Mouse (Mus musculus) small intestine, adult 2 months (tissue): ENCODE measurements around the gene Cdh24.

ENCODE experiments used
- CTCF ChIP-seq: fragments of 200-500 bp; IDR thresholded peaks from 2 replicates; pipeline ENCODE4 v1.5.1; 2012; ENCODE audit warnings: low read depth, mild to moderate bottlenecking, control low read depth, inconsistent platforms, low read length, moderate library complexity, mixed read lengths; ENCODE audit not compliant: insufficient replicate concordance, insufficient read length; ENCODE audit errors: extremely low read depth
- POLR2A ChIP-seq: fragments of 200-500 bp; IDR thresholded peaks from 2 replicates; pipeline ENCODE4 v1.6.1; 2012; ENCODE audit warnings: low read depth, mild to moderate bottlenecking, control low read depth, inconsistent platforms, low read length, moderate library complexity

DNA sequence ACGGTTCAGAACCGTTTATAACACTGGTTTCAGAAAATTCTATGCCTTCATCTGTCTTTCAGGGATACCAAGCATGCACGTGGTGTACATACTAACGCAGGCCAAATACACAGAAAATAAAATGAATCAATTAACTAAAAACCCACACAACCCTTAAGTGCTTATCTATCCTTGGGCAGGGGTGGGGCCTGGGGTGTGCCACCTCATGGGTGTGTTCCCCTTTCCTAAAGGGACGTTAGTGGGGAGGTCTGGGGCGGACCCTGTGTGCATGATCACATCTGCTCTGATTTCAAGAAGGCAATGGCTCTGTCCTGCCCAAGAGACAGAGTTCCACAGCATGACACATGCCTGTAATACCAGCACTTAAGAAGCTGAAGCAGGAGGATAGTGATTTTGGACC, 17.8 kb downstream of the Cdh24 start:
- TF ChIP-seq POLR2A (no peak), CTCF (no peak)
